Mouse (Mus musculus) brain, embryonic 14.5 days (tissue): Measurements from ENCODE around the gene Chst15.

Experiments used
- CTCF ChIP-seq: fragments of 200-500 bp; IDR thresholded peaks from 2 replicates; pipeline ENCODE4 v1.5.1; 2012; ENCODE audit warnings: inconsistent platforms, mild to moderate bottlenecking, moderate library complexity, borderline replicate concordance; ENCODE audit not compliant: insufficient read depth, insufficient read length; ENCODE audit errors: extremely low read depth
- POLR2A ChIP-seq: fragments of 200-500 bp; IDR thresholded peaks from 2 replicates; pipeline ENCODE4 v1.6.1; 2012; ENCODE audit warnings: mild to moderate bottlenecking, inconsistent platforms, borderline replicate concordance; ENCODE audit not compliant: poor library complexity, insufficient read depth, insufficient read length, severe bottlenecking; ENCODE audit errors: extremely low read depth

GRCm38 (mm10) chr7:132258817-132259216 is 58.2 kb downstream of the Chst15 start:
- TF ChIP-seq POLR2A = no peak
- no peak for TF ChIP-seq CTCF
